Mouse (Mus musculus) c-Kit-positive CD71-negative TER-119-negative erythroid progenitor cells, embryonic 14.5 days (primary cell): ENCODE results near the gene 2310030G06Rik.

ENCODE experiments used
- DNase-seq: peaks from one replicate; pipeline ENCODE4 v3.0.0-alpha.2; 2013; ENCODE audit warnings: low read depth

2310030G06Rik gene

DNA sequence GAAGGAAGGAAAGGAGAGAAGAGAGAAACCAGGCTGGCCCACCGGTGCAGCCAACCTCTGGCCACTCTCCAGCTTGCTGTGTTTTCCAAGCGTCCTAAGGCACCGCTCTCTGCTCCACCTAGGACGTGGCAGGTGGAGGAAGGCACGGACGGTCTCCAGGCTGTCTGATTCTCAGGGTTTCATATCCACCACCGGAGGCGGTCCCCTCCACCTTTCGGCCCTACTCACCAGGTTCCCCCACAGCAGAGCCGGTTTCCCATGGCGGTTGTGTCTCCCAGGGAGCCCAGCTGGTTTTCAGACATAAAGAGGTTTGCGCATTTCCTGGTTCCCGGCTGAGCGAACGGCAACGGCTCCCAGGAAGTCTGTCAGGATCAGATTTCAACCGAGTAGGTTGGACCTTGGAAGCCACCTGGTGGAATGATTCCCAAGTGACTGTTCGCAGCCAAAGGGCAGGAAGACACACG lies at the start of gene 2310030G06Rik:
2310030G06Rik (minus strand) TSS at position 323 of the 464 bp plus-strand sequence.
- no peak for DNase-seq

DNA sequence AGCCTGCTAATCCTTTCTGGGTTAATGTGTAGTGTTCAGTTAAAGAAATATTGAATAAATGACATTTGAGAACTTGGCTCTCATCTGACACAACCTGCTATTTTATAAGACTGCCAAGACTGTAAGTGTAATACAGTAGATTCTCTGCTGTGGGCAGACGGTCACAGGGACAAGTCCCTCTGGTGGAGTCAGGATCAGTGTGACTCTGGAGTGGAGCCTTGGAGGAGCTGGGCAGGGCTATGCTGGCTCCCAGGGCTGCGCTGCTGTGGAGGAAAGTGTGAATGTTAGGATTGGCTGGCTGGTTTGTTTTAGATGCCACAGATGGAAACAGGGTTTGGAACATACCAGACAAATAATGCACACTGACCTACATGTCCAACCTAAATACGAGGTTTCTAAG lies 48.9 kb upstream of the 2310030G06Rik start:
- no peak for DNase-seq

DNA sequence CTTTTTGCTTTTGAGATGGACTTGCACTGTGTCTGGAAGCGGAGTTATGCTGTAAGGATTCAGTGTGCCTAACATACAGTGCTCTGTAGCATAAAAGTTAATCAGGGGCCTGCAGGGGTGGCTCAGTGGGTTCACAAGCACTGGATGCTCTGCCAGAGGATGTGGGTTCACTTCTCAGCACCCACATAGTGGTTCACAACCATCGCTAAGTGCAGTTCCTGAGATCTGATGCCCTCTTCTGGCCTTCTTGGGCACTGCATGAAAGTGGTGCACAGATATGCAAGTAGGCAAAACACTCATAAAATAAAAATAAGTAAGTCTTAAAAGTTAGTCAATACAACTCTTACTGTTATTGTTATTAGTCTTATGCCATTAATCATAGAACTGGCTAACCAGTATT lies 35.8 kb upstream of the 2310030G06Rik start:
- DNase-seq: peak; percentile 33

DNA sequence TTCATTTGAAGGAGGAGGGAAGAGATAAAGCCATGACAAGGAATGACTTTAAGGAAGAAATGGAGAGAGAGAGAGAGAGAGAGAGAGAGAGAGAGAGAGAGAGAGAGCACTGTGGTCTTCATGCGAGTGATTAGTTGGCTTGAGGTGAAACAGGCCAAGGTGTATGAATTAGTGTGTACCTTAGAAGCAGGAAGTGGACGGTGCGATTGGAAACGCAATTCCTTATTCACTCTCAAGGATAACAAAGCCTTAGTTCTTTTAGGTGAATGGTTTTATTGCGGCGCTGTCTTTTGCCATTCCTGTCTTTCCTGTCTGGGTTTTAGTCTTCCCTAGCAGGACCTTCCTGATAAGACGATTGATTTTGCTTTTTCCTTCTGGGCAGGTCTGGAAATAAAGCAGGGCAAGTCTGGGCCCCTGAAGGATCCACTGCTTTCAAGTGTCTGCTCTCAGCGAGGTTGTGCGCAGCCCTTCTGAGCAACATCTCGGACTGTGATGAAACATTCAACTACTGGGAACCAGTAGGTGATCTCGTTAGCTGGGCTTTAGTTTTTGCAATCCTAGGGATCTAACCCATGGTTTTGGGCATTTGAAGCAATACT lies 29.9 kb upstream of the 2310030G06Rik start:
- no peak for DNase-seq

DNA sequence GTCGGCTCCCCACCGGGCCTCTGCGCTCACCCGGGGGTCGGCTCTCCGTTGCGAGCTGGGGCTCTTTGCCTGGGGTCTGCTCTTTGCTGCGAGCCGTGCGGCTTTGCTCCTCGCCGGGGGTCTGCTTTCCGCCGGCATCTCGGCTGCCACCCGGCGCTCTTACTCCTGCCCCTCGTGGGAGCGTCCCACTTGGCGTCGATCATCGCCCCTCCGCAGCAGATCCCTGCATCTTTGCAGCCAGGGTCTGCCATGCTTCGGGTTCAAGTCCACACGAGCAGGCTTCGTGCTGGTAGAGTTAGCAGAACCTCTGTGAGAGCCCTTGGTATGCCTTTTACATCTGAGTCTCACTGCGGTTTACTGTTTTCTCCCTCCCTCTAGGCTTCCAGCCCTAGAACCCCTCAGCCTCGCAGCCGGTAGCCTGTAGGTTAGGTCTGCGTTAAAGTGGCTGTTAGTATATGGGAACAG lies 29.4 kb upstream of the 2310030G06Rik start:
- no peak for DNase-seq

DNA sequence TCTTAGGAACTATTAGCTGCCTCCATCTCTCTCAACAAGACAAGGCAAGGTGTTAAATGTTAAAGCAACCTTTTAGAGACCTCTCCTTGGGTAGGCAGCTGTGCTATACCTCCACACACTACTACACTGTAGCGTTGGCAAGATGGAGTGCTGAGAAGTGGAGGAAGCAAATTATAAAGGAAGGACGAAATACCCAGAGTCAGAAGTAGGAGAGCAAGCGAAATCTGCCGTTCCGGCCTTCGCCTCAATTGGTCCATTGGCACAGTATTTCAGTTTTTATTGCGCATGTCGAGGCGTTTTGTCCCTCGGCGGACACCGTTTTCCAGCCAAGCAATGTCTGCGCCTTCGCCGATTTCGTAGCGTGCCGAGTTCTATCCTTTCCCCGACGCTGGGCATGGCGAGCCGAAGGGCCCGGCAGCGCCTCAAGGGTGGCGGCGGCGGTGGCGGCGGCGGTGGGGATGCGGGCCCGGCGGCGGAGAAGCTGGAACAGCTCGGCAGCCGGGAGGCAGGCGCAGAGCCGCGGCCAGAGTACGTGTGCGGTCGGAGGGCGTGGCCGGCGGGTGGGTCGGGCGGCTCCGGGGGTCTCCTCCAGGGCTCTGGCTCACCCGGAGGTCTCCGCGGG lies 28.8 kb upstream of the 2310030G06Rik start, which contains the start of the genes Alg9 and 1110032A03Rik:
Alg9 (plus strand) TSS at position 29 of the 622 bp plus-strand sequence.
1110032A03Rik (minus strand) TSS at position 530 of the 622 bp plus-strand sequence.
- DNase-seq: peak; percentile 69

DNA sequence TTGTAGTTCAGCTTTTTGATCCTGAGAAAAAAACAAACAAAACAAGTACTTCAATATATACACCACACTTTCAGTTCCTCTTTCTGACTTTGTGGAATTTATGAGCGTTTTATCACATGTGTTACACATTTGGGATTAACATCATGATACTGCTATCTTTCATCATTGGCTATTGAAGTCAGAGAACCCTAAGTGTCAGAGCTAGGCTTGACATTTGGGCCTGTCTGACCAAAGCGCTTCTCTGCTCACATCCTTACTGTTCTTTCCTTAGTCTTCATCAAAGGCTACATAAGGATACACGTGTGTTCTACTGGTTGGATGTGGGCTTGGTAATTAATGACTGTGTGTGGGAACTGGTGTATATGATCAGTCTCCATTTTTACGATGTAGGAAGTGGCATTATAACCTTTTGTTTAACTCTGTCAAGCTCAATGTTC lies 27.7 kb upstream of the 2310030G06Rik start:
- no peak for DNase-seq

DNA sequence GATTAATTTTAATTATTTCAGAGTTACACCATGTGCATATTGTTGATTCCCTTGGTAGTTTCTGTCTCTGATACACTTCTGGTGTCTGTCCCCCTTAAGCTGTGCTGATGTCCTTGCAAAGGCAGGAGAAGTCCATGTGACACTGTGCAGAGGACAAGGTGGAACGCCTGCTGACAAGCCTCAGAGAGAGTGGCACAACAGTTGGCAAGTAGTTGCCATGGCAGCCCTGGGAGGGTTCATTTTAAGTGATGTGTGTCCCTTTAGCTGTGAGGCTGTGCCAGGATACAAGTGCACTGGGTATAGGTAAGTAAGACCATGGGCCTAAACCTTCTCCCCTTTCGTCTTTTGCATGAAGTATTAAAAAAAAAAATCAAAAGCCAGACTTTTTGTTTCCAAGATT lies 23.7 kb upstream of the 2310030G06Rik start:
- DNase-seq: no peak

DNA sequence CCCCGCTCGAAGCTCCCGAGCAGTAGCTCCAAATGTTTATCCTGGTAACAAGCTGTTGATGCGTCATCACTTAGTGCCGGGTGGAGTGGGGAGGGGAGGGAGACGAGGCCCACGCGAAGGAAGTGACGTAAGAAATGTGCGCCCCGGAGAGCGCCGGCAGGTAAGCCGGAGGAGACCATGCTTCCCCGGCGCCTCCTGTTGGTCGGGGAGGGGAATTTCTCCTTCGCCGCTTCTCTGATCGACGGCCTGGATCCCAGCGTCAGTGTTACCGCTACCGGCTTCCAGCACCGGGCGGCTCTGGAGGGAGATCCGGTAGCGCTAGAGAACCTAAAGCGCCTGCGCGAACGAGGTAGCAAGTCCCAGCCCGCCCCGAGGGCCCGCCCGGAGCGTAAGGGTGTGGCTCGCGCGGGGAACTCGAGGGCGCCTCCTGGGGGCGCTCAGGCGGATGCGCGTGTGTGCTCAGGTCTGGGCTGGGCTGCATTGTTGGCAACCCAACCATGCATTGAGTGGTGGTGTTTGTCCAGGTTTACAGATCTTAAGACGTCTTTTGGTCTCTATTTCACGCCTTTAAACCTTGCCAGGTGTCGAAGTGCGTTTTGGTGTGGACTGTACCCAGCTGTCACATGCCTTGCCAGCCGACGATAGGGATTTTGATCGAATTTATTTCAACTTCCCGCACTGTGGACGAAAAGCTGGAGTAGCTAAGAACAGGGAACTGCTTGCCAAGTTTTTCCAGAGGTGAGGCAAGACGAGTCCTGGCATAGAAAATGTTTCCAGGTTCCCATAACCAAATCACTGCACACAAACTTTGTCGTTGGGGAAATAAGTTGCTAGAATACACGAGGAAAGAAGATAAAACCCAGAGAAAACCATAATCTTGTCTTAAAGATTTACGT lies 22.0 kb upstream of the 2310030G06Rik start, which contains the start of gene Fdxacb1:
Fdxacb1 (plus strand) TSS at position 130 of the 896 bp plus-strand sequence.
- peak; percentile 88 for DNase-seq

DNA sequence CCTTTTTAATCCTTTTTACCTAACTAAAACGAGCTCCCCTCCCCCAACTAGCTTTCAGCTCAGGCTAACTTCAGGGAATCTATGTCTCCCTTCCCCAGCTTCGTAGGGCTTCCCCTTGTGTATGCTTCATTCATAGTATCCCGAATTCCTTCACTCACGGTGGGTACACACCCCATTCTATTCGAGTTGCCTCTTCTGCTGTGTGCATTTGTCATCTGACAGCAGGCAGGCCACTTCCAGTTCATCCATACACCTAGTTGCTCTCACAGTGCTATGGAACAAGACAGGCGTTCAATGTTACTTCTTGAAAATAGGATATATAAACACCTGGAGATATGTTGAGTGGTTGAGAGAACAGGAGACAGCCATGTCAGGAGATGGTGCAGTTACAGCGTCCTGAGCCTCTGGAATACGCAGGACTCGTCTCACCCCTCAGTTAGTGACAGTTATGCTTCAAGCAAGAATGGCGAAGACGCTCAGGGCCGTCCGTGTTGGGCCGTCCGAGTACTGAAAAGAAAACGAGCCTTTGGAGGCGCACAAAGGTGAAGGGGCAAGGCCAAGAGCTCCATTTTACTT lies 21.3 kb upstream of the 2310030G06Rik start:
- peak; percentile 29 for DNase-seq

DNA sequence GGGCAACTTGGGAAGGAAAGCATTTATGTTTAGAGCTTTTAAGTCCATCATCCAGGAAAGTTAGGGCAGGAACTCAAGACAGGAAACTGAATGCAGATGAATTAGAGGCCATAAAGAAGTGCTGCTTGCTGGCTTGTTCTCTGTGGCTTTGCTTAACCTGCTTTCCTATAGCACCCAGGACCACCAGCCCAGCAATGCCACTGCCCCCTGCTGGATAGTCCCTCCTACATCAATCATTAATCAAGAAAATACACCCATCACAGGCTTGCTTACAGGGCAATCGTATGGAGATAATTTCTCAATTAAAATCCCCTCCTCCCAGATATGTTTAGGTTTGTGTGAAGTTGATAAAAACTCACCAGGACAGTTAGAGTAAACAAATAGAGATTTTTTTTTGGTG lies 17.0 kb upstream of the 2310030G06Rik start:
- DNase-seq: no peak

DNA sequence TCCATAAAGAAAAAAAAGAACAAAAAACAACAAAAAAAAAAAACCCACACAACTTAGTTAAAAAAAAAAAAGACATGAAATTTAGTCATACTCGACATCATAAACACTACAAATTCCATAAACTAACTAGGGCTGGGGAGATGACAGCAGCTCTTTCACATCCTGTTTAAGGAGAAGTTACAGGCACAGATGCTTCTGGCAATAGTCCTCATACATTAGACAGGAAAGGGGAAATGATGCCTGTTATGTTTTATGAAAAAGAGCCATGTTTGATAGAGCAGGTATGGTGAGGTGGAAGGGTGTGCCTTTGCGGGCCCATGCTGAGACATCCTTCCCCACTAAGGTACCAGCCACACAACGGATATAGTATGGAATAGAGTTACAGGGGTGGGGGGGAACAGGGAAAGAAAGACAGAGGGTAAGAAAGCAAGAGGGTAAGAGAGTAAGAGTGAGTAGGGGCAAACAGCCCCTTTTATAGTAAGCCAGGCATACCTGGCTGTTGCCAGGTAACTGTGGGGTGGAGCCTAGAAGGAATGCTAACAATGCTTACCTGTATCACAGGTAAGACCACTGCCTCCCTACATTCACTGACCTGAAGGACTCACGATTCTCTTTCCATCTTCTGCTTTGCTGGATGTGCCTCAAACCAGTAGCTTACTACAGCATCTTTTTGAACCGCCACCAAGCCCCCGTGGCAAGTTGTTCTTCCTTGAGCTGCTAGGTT lies 15.3 kb upstream of the 2310030G06Rik start:
- no peak for DNase-seq

DNA sequence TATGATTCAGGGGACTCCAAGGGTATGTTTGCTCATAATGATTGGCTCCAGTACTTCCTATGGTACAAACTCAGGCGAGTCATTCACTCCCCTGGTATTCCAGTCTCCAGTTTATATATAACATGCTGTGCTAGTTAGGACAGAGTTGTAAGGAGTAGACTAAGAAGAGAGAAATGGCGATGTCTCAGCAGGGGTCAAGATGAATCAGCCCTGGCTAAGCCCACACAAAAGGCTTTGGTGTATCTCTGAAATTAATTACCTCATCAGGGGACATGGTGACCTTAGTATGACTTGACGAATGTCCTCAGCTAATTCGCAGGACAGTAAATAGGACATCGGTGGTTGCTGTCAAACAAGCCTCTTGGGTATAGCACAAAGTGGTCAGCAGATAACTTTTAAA lies 10.4 kb upstream of the 2310030G06Rik start:
- no peak for DNase-seq

DNA sequence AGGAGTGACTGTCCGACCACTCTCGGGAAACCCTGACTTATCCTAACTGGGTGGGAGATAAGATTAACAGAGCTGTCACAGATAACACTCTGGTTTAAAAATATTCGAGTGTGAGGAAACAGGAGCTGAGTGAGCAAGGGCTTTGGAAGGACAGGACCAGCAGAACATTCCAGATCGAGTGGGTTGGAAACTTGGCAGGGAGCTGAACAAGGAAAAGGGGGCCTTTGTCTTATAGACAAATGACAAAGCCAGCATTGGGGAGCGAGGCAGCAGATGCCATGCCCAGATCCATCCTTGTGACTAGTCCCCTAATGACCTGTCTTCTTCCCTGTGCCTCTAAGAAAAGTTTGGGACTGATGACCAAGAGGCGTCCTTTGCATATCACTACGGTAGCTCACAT lies 7.6 kb upstream of the 2310030G06Rik start:
- no peak for DNase-seq

DNA sequence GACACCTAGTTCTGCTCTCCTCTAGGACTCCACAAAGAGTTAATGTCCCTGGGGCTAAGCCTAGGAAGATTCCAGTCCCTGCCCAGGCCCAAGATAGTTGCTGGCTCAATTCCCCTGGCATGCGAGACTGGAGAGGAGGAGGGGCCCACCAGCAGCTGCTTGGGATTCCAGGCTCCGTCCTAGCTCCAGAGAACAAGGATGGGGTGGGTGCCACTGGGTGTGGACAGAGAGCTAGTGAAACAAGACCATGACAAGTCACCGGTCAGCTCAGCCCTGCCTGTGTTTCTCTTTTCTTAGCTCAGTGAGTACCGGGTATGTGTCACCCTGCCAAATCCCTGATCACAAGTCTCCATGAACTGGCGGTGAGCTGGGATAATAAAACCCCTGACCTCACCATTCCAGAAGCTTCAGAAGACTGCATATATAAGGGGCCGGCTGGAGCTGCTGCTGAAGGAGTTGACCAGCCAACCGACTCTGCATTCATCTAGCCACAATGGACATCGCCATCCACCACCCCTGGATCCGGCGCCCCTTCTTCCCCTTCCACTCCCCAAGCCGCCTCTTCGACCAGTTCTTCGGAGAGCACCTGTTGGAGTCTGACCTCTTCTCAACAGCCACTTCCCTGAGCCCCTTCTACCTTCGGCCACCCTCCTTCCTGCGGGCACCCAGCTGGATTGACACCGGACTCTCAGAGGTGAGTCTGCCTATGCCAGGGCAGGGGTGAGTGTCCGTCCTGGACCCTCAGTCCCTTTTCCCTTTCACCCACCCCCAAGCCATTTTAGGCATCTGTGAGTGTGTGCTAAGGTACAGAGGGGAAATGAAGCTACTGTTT lies 6.7 kb upstream of the 2310030G06Rik start:
- no peak for DNase-seq

DNA sequence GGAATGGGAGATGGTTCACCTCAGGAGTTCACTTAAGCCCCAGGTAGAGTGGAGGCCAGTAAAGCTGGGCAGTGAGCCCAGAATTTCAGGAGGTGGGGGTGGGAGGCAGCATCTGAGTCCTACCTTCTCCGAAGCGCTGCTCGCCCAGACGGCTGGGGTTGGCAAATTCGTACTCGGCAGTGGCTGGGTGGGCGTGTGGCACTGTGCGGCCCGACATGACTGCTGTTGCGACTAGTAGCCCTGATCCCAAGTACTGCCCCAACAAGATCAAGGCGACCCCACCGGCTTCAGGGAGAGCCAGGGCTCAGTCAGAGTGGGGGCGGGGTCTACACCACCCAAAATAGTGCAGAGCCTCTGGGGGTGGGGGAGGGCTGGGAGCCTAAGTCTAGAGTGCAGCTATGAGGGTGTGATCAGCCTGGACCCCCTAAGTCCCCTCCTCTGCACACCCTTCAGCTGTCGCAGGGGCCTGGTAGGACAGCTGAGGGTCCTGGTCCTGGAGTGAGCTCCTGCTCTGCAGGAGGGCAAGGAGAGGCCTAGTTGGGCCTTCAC lies 5.8 kb upstream of the 2310030G06Rik start, which contains the start of gene Hspb2:
Hspb2 (minus strand) TSS at position 301 of the 549 bp plus-strand sequence.
- DNase-seq: no peak

DNA sequence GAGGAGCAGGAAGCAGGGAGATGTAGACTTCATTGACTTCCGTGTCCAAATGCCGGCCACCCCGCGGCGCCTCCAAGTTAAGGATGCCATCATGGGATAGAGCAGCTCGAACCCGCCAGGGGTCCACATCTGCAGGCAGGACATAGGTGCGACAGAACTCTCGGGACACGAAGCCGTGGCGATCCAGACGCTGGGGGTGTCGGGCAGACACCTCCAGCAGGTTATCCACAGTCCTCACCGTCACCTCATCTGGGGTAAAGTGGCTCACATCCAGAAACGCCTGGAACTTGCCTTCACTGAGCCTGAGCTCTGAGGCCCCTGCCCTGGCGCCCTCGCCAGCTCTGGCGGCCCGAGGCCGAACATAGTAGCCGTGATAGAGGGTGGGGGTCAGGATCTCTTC lies 5.0 kb upstream of the 2310030G06Rik start, which contains the start of gene Cryab:
Cryab (plus strand) TSS at position 3 of the 400 bp plus-strand sequence.
- DNase-seq: no peak

DNA sequence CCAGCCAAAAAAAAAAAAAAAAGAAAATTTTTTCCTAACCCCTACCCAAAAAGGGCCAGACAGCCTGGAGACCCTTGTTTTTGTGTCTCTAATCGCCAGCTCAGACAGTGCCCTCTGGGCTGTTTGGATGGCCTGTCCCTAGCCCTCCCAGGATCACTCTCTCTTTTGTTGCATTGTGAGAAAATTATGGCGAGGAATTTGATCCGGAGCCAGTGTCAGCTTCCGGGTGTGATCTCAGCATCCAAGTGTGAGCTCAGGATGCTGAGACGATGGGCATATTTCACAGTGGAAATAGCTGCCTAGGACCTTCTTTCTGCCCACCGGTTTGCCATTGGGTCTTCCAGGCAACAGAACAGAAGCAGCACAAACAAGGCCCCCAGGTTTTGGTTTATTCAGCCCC lies 4.4 kb upstream of the 2310030G06Rik start:
- DNase-seq: no peak

DNA sequence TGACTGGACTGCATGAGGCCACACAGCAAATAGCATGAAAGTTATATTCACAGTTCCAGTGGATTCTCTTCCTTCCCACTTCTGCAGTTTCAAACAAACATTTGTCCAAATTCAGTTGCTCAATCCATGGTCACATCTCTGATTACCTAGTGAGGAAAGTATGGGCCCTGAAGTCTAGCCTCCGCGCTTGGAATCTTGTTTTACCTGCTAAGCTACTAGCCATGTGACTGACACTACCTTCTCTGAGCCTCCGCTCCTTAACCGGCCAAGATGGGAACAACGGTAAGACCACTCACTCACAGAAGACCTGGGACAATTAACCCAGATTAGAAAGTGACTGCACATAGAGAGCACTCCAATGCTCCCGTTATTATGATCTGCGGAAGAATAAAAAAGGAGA lies 530 bp downstream of the 2310030G06Rik start:
- no peak for DNase-seq

DNA sequence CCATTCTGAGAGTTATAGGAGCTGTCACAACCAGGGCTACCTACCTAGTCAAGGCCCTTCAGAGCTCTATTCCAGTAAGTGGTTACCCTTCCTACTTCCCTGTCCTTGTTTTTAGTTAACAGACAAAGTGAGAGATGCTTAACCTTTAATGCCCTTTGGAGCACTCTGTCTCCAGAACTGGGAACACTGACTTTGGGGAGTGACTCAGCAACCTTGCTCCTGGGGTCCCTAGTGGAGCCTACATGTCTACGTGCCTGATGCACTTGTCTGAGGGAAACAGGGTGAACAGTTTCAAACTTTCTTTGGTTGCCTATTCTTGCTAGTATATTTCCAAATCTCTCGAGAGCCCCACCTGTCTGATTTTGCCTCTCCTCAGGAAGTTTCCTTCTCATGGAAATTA lies 3.6 kb downstream of the 2310030G06Rik start:
- DNase-seq: no peak
